Mouse (Mus musculus) cerebellum, adult 2 months (tissue): Measurements from ENCODE around the gene Sla2.

Experiments
- CTCF ChIP-seq: fragments of 200-500 bp; IDR thresholded peaks from 2 replicates; pipeline ENCODE4 v1.5.1; 2011; ENCODE audit warnings: low read depth, mild to moderate bottlenecking, control low read depth, low read length, moderate library complexity, borderline replicate concordance; ENCODE audit not compliant: insufficient read depth
- POLR2A ChIP-seq: fragments of 200-500 bp; IDR thresholded peaks from 2 replicates; pipeline ENCODE4 v1.6.1; 2011; ENCODE audit warnings: low read length, control low read depth, borderline replicate concordance; ENCODE audit not compliant: insufficient read depth

DNA sequence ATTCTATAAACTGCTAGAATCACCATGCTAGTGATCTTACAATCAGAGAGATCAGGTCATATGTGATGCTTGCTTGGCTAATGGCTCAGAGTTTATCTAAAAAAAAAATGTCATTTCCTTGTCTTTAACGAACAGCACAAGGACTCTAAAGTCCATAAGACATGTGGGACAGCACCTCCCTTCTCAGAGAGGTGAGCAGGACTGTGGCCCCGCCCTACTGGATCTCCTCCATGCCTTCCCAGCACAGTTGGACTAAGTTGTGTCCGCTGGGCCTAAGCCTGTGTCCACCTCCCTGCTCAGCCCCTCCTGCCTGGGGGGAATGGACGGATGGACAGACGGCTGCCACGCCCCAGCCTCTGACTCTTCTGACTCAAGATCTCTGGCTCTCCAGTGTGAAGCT is 48.0 kb upstream of the Sla2 start:
- TF ChIP-seq CTCF (no peak), POLR2A (no peak)
